Mouse (Mus musculus) lung, adult 2 months (tissue): ENCODE results near the gene Fam214a.

ENCODE experiments used
- CTCF ChIP-seq: fragments of 200-500 bp; IDR thresholded peaks from 2 replicates; pipeline ENCODE4 v1.5.1; 2011; ENCODE audit warnings: mild to moderate bottlenecking, low read length, control low read depth; ENCODE audit not compliant: insufficient read depth
- POLR2A ChIP-seq: fragments of 200-500 bp; IDR thresholded peaks from 2 replicates; pipeline ENCODE4 v1.6.1; 2011; ENCODE audit warnings: low read depth, mild to moderate bottlenecking, control low read depth, low read length, borderline replicate concordance; ENCODE audit errors: extremely low read depth

- TF ChIP-seq POLR2A (no peak), CTCF (no peak)
These were observed 70.6 kb downstream of the Fam214a start for GRCm38 (mm10) chr9:75023150-75023894.
